8 mouse cellular contexts compared by ENCODE assay signal in genomic region chr11:60913301-60914196, GRCm38 (mm10). TPM values are rescaled to one million over a fixed set of nuclear protein-coding genes. Genes with fewer than 3 reads are reported as not detected.
DNase-seq lines count a peak whose midpoint lies in the region; ATAC-seq and TF ChIP-seq lines count a peak whose summit lies in the region.

No protein-coding gene starts in this region.

- peak; percentile 79 for ATAC-seq in G1E (ENCODE audit: extremely low read depth, insufficient number of reproducible peaks, low FRiP score, poor library complexity, severe bottlenecking)
- peak; percentile 94 for ATAC-seq in forebrain, embryonic 16.5 days
- ATAC-seq in neural tube, embryonic 15.5 days (ENCODE audit: low FRiP score) = peak; percentile 96

- peak overlapping the region; percentile 87 for H3K4me3 ChIP-seq in G1E (ENCODE audit: low read depth, low read length)
- H3K4me3 ChIP-seq in forebrain, embryonic 16.5 days (replicated peaks; ENCODE audit: low read length) = peak overlapping the region; percentile 84
- H3K4me3 ChIP-seq in layer of hippocampus, adult 2 months = peak overlapping the region; percentile 95
- peak overlapping the region; percentile 74 for H3K4me3 ChIP-seq in lung, adult 2 months (replicated peaks; ENCODE audit: extremely low read depth, low read depth, low read length)
- H3K4me3 ChIP-seq in neural tube, embryonic 15.5 days (replicated peaks) = peak overlapping the region; percentile 97

- intact Hi-C loops in heart, postnatal 36 days (cut with DNase I) = loop anchor here (2.0 kb wide), 2 partner anchors 19 to 35 kb away; partner anchors contain the start of genes Map2k3 and Tmem11

- no peaks in the 10 kb centered on the region; the same call in 1 of the 2 replicates for H3K27me3 ChIP-seq in G1E (ENCODE audit: insufficient read depth, low read length)
- no peaks in the 10 kb centered on the region for H3K27me3 ChIP-seq in forebrain, embryonic 16.5 days (replicated peaks; ENCODE audit: control insufficient read depth, insufficient read depth, low read length)
- no peaks in the 10 kb centered on the region for H3K27me3 ChIP-seq in neural tube, embryonic 15.5 days (replicated peaks)

- peak; percentile 46; the same call in 1 of the 2 replicates for TF ChIP-seq POLR2A in lung, adult 2 months (IDR thresholded peaks at IDR 0.05; ENCODE audit: borderline replicate concordance, extremely low read depth, low read depth, low read length)

- H3K9ac ChIP-seq in forebrain, embryonic 16.5 days (replicated peaks; ENCODE audit: low read depth, low read length) = peak overlapping the region; percentile 82
- peak overlapping the region; percentile 94 for H3K9ac ChIP-seq in neural tube, embryonic 15.5 days (replicated peaks)

- DNase-seq in G1E (ENCODE audit: low spot score) = peak; percentile 75
- DNase-seq in cerebellum, adult 11-12 months = peak; percentile 91
- peak; percentile 92 to 94 for DNase-seq in heart, postnatal 36 days
- DNase-seq in layer of hippocampus, adult 2 months (ENCODE audit: low spot score in 2 of 2) = peak; percentile 83 to 88
- DNase-seq in lung, adult 2 months = peak; percentile 92
- peak; percentile 96 for DNase-seq in testis, postnatal 10 days (ENCODE audit: low spot score)

- H3K4me1 ChIP-seq in G1E (ENCODE audit: insufficient read depth, low read depth, low read length) = peaks cover 28% of the 10 kb centered on the region
- peaks cover 28% of the 10 kb centered on the region for H3K4me1 ChIP-seq in forebrain, embryonic 16.5 days (replicated peaks; ENCODE audit: control insufficient read depth, insufficient read depth, low read length)
- H3K4me1 ChIP-seq in lung, adult 2 months (ENCODE audit: control insufficient read depth, insufficient read depth, low read length) = peaks cover 16% of the 10 kb centered on the region
- H3K4me1 ChIP-seq in neural tube, embryonic 15.5 days = peaks cover 43% of the 10 kb centered on the region

- H3K36me3 ChIP-seq in G1E (replicated peaks) = peaks cover 12% of the 10 kb centered on the region
- H3K36me3 ChIP-seq in forebrain, embryonic 16.5 days (ENCODE audit: control insufficient read depth, insufficient read depth) = no peaks in the 10 kb centered on the region
- no peaks in the 10 kb centered on the region for H3K36me3 ChIP-seq in neural tube, embryonic 15.5 days

- H3K4me2 ChIP-seq in forebrain, embryonic 16.5 days (ENCODE audit: low read length) = peak overlapping the region; percentile 88
- H3K4me2 ChIP-seq in neural tube, embryonic 15.5 days = peak overlapping the region; percentile 88

- WGBS in forebrain, embryonic 16.5 days = under 1% methylated on average over 86 of the region's 86 CpGs
- WGBS in lung, adult 2 months = under 1% methylated on average over 86 of the region's 86 CpGs
- WGBS in neural tube, embryonic 15.5 days = under 1% methylated on average over 71 of the region's 86 CpGs

- TF ChIP-seq CTCF in G1E (IDR thresholded peaks at IDR 0.05; ENCODE audit: low read depth, low read length) = no peak
- no peak for TF ChIP-seq CTCF in layer of hippocampus, adult 2 months (conservative IDR thresholded peaks at IDR 0.05)
- no peak for TF ChIP-seq CTCF in lung, adult 2 months (IDR thresholded peaks at IDR 0.05; ENCODE audit: insufficient read depth, low read length)

- H3K9me3 ChIP-seq in G1E (replicated peaks) = no peaks in the 10 kb centered on the region
- no peaks in the 10 kb centered on the region for H3K9me3 ChIP-seq in forebrain, embryonic 16.5 days (ENCODE audit: control insufficient read depth, low read length)
- H3K9me3 ChIP-seq in neural tube, embryonic 15.5 days (replicated peaks) = no peaks in the 10 kb centered on the region

- H3K27ac ChIP-seq in forebrain, embryonic 16.5 days (ENCODE audit: low read length) = peak overlapping the region; percentile 90
- peak overlapping the region; percentile 91 for H3K27ac ChIP-seq in layer of hippocampus, adult 2 months
- H3K27ac ChIP-seq in neural tube, embryonic 15.5 days (replicated peaks) = peak overlapping the region; percentile 89

RNA-seq across cellular contexts. Expression of gene Natd1, which starts 1.0 kb away (rescaled TPM):
- total RNA-seq in G1E (2014; fragmentation: Nextera tagmentation) (10.5 and 10.9 TPM in 2 replicates), G1E (2017) (6.4 and 7.7 TPM in 2 replicates)
- polyA plus RNA-seq in G1E (2012) = 5.4 and 5.9 TPM in 2 replicates
- polyA plus RNA-seq in forebrain, embryonic 16.5 days (2015; fragmentation: Nextera tagmentation; extraction: Ambion mirVana) = 32.5 and 35.0 TPM in 2 replicates
- 10 to 100 TPM; 15.5 to 16.0 TPM for total RNA-seq in heart, postnatal 36 days (2021)
- total RNA-seq in layer of hippocampus, adult 2 months (2021) = 10 to 100 TPM; 10.6 TPM
- 29.2 and 34.4 TPM in 2 replicates for polyA plus RNA-seq in lung, adult 2 months (2012; rRNA removed)
- polyA plus RNA-seq in neural tube, embryonic 15.5 days (2015; fragmentation: Nextera tagmentation; extraction: Ambion mirVana) = 23.6 and 23.9 TPM in 2 replicates

RNA-seq across cellular contexts. Expression of gene Map2k3, which starts 18.3 kb away (rescaled TPM):
- total RNA-seq in G1E (2014; fragmentation: Nextera tagmentation) (24.6 and 32.1 TPM in 2 replicates), G1E (2017) (22.1 and 30.6 TPM in 2 replicates)
- polyA plus RNA-seq in G1E (2012) = 189 and 219 TPM in 2 replicates
- 33.6 and 38.1 TPM in 2 replicates for polyA plus RNA-seq in forebrain, embryonic 16.5 days (2015; fragmentation: Nextera tagmentation; extraction: Ambion mirVana)
- 10 to 100 TPM; 84.2 to 84.5 TPM for total RNA-seq in heart, postnatal 36 days (2021)
- total RNA-seq in layer of hippocampus, adult 2 months (2021) = 10 to 100 TPM; 13.1 to 15.2 TPM
- polyA plus RNA-seq in lung, adult 2 months (2012; rRNA removed) = 29.4 and 48.0 TPM in 2 replicates
- 30.4 and 47.4 TPM in 2 replicates for polyA plus RNA-seq in neural tube, embryonic 15.5 days (2015; fragmentation: Nextera tagmentation; extraction: Ambion mirVana)

RNA-seq across cellular contexts. Expression of gene Tmem11, which starts 34.5 kb away (rescaled TPM):
- 32.5 and 38.0 TPM in 2 replicates for total RNA-seq in G1E (2014; fragmentation: Nextera tagmentation)
- total RNA-seq in G1E (2017) = 56.3 and 60.2 TPM in 2 replicates
- polyA plus RNA-seq in G1E (2012) = 29.6 and 29.8 TPM in 2 replicates
- polyA plus RNA-seq in forebrain, embryonic 16.5 days (2015; fragmentation: Nextera tagmentation; extraction: Ambion mirVana) = 56.6 and 61.2 TPM in 2 replicates
- 10 to 100 TPM; 30.6 to 32.3 TPM for total RNA-seq in heart, postnatal 36 days (2021)
- 10 to 100 TPM; 26.8 to 29.1 TPM for total RNA-seq in layer of hippocampus, adult 2 months (2021)
- polyA plus RNA-seq in lung, adult 2 months (2012; rRNA removed) = 46.6 and 63.4 TPM in 2 replicates
- 56.4 and 61.7 TPM in 2 replicates for polyA plus RNA-seq in neural tube, embryonic 15.5 days (2015; fragmentation: Nextera tagmentation; extraction: Ambion mirVana)

Comparison
In these comparisons a context has a peak if more than half of its experiments do, and no peak if none do; other contexts are left out.
1. Peak in every context shown above with its lines: DNase-seq, ATAC-seq, H3K4me3 ChIP-seq and H3K27ac ChIP-seq.